Mouse (Mus musculus): ENCODE results near the gene Anks1b. TPM values are rescaled to one million over a fixed set of nuclear protein-coding genes. Genes with fewer than 3 reads are reported as not detected.

Anks1b gene
- polyA plus RNA-seq, 1 experiment from 2014 or later, result 1.5 TPM

- Histone ChIP-seq H3K9ac (replicated peaks; ENCODE audit: low read depth, low read length) (no peak overlapping the region), H3K4me2 (replicated peaks; ENCODE audit: low read depth, low read length) (no peak overlapping the region), H3K36me3 (ENCODE audit: control insufficient read depth, insufficient read depth, low read length) (no peaks in the 10 kb centered on the region), H3K4me1 (ENCODE audit: control insufficient read depth, insufficient read depth, low read length) (no peaks in the 10 kb centered on the region), H3K4me3 (ENCODE audit: low read depth, low read length) (no peak overlapping the region), H3K9me3 (ENCODE audit: control insufficient read depth, low read depth, low read length) (no peaks in the 10 kb centered on the region), H3K27me3 (ENCODE audit: control insufficient read depth, insufficient read depth, low read length) (no peaks in the 10 kb centered on the region), H3K27ac (ENCODE audit: low read length) (no peak overlapping the region)
- WGBS, result 82% methylated on average over 5 of the region's 5 CpGs
- no peak for ATAC-seq (ENCODE audit: insufficient number of reproducible peaks, insufficient read depth, low FRiP score, low read depth)
These were observed 120.9 kb downstream of the Anks1b start for GRCm38 (mm10) chr10:89994171-89994570.

- Histone ChIP-seq H3K9me3 (ENCODE audit: control insufficient read depth, low read depth, low read length) (no peaks in the 10 kb centered on the region), H3K27me3 (ENCODE audit: control insufficient read depth, insufficient read depth, low read length) (no peaks in the 10 kb centered on the region), H3K4me1 (ENCODE audit: control insufficient read depth, insufficient read depth, low read length) (no peaks in the 10 kb centered on the region), H3K4me3 (ENCODE audit: low read depth, low read length) (no peak overlapping the region), H3K4me2 (replicated peaks; ENCODE audit: low read depth, low read length) (no peak overlapping the region), H3K9ac (replicated peaks; ENCODE audit: low read depth, low read length) (no peak overlapping the region), H3K36me3 (ENCODE audit: control insufficient read depth, insufficient read depth, low read length) (no peaks in the 10 kb centered on the region), H3K27ac (ENCODE audit: low read length) (no peak overlapping the region)
- WGBS, result 58% methylated on average over 6 of the region's 6 CpGs
- ATAC-seq (ENCODE audit: insufficient number of reproducible peaks, insufficient read depth, low FRiP score, low read depth), result no peak
These were observed 122.5 kb downstream of the Anks1b start for GRCm38 (mm10) chr10:89995621-89996428.

GRCm38 (mm10) chr10:90003980-90004729 is 130.8 kb downstream of the Anks1b start:
- no peak overlapping the region for H3K27ac ChIP-seq (ENCODE audit: low read length)
- no peaks in the 10 kb centered on the region for H3K27me3 ChIP-seq (ENCODE audit: control insufficient read depth, insufficient read depth, low read length)
- H3K4me2 ChIP-seq (replicated peaks; ENCODE audit: low read depth, low read length), result no peak overlapping the region
- no peak overlapping the region for H3K9ac ChIP-seq (replicated peaks; ENCODE audit: low read depth, low read length)
- 84% methylated on average over 3 of the region's 3 CpGs for WGBS
- H3K4me3 ChIP-seq (ENCODE audit: low read depth, low read length), result no peak overlapping the region
- H3K36me3 ChIP-seq (ENCODE audit: control insufficient read depth, insufficient read depth, low read length), result no peaks in the 10 kb centered on the region
- H3K9me3 ChIP-seq (ENCODE audit: control insufficient read depth, low read depth, low read length), result no peaks in the 10 kb centered on the region
- H3K4me1 ChIP-seq (ENCODE audit: control insufficient read depth, insufficient read depth, low read length), result no peaks in the 10 kb centered on the region
- ATAC-seq (ENCODE audit: insufficient number of reproducible peaks, insufficient read depth, low FRiP score, low read depth), result no peak

- no peak overlapping the region for H3K27ac ChIP-seq (ENCODE audit: low read length)
- H3K27me3 ChIP-seq (ENCODE audit: control insufficient read depth, insufficient read depth, low read length), result no peaks in the 10 kb centered on the region
- H3K4me1 ChIP-seq (ENCODE audit: control insufficient read depth, insufficient read depth, low read length), result no peaks in the 10 kb centered on the region
- no peak overlapping the region for H3K4me2 ChIP-seq (replicated peaks; ENCODE audit: low read depth, low read length)
- H3K36me3 ChIP-seq (ENCODE audit: control insufficient read depth, insufficient read depth, low read length), result no peaks in the 10 kb centered on the region
- H3K9me3 ChIP-seq (ENCODE audit: control insufficient read depth, low read depth, low read length), result no peaks in the 10 kb centered on the region
- no peak overlapping the region for H3K9ac ChIP-seq (replicated peaks; ENCODE audit: low read depth, low read length)
- no peak for ATAC-seq (ENCODE audit: insufficient number of reproducible peaks, insufficient read depth, low FRiP score, low read depth)
- no peak overlapping the region for H3K4me3 ChIP-seq (ENCODE audit: low read depth, low read length)
- 93% methylated on average over 9 of the region's 9 CpGs for WGBS
These were observed 131.6 kb downstream of the Anks1b start for GRCm38 (mm10) chr10:90004882-90005281.

- Histone ChIP-seq H3K4me3 (ENCODE audit: low read depth, low read length) (no peak overlapping the region), H3K36me3 (ENCODE audit: control insufficient read depth, insufficient read depth, low read length) (no peaks in the 10 kb centered on the region), H3K27ac (ENCODE audit: low read length) (no peak overlapping the region), H3K27me3 (ENCODE audit: control insufficient read depth, insufficient read depth, low read length) (no peaks in the 10 kb centered on the region), H3K9ac (replicated peaks; ENCODE audit: low read depth, low read length) (no peak overlapping the region), H3K9me3 (ENCODE audit: control insufficient read depth, low read depth, low read length) (no peaks in the 10 kb centered on the region), H3K4me2 (replicated peaks; ENCODE audit: low read depth, low read length) (no peak overlapping the region), H3K4me1 (ENCODE audit: control insufficient read depth, insufficient read depth, low read length) (no peaks in the 10 kb centered on the region)
- no peak for ATAC-seq (ENCODE audit: insufficient number of reproducible peaks, insufficient read depth, low FRiP score, low read depth)
- 71% methylated on average over 14 of the region's 14 CpGs for whole genome bisulfite sequencing
These were observed 159.7 kb downstream of the Anks1b start for GRCm38 (mm10) chr10:90033037-90033436.

- H3K27me3 ChIP-seq (ENCODE audit: control insufficient read depth, insufficient read depth, low read length), result no peaks in the 10 kb centered on the region
- H3K27ac ChIP-seq (ENCODE audit: low read length), result no peak overlapping the region
- 23% methylated on average over 5 of the region's 5 CpGs for WGBS
- no peak overlapping the region for H3K4me2 ChIP-seq (replicated peaks; ENCODE audit: low read depth, low read length)
- H3K4me1 ChIP-seq (ENCODE audit: control insufficient read depth, insufficient read depth, low read length), result no peaks in the 10 kb centered on the region
- no peak overlapping the region for H3K9ac ChIP-seq (replicated peaks; ENCODE audit: low read depth, low read length)
- no peak overlapping the region for H3K4me3 ChIP-seq (ENCODE audit: low read depth, low read length)
- no peaks in the 10 kb centered on the region for H3K9me3 ChIP-seq (ENCODE audit: control insufficient read depth, low read depth, low read length)
- ATAC-seq (ENCODE audit: insufficient number of reproducible peaks, insufficient read depth, low FRiP score, low read depth), result no peak; the same call in 1 of the 2 replicates
- no peaks in the 10 kb centered on the region for H3K36me3 ChIP-seq (ENCODE audit: control insufficient read depth, insufficient read depth, low read length)
These were observed 170.0 kb downstream of the Anks1b start for GRCm38 (mm10) chr10:90043287-90043686.

GRCm38 (mm10) chr10:90043773-90044172 is 170.5 kb downstream of the Anks1b start:
- no peak overlapping the region for H3K4me3 ChIP-seq (ENCODE audit: low read depth, low read length)
- no peaks in the 10 kb centered on the region for H3K36me3 ChIP-seq (ENCODE audit: control insufficient read depth, insufficient read depth, low read length)
- H3K9ac ChIP-seq (replicated peaks; ENCODE audit: low read depth, low read length), result no peak overlapping the region
- no peaks in the 10 kb centered on the region for H3K4me1 ChIP-seq (ENCODE audit: control insufficient read depth, insufficient read depth, low read length)
- no peak overlapping the region for H3K27ac ChIP-seq (ENCODE audit: low read length)
- no peaks in the 10 kb centered on the region for H3K9me3 ChIP-seq (ENCODE audit: control insufficient read depth, low read depth, low read length)
- no peaks in the 10 kb centered on the region for H3K27me3 ChIP-seq (ENCODE audit: control insufficient read depth, insufficient read depth, low read length)
- 48% methylated on average over 2 of the region's 2 CpGs for WGBS
- ATAC-seq (ENCODE audit: insufficient number of reproducible peaks, insufficient read depth, low FRiP score, low read depth), result no peak
- H3K4me2 ChIP-seq (replicated peaks; ENCODE audit: low read depth, low read length), result no peak overlapping the region

- H3K4me2 ChIP-seq (replicated peaks; ENCODE audit: low read depth, low read length), result no peak overlapping the region
- no peaks in the 10 kb centered on the region for H3K4me1 ChIP-seq (ENCODE audit: control insufficient read depth, insufficient read depth, low read length)
- no peak overlapping the region for H3K9ac ChIP-seq (replicated peaks; ENCODE audit: low read depth, low read length)
- WGBS, result 88% methylated on average over 8 of the region's 8 CpGs
- no peak for ATAC-seq (ENCODE audit: insufficient number of reproducible peaks, insufficient read depth, low FRiP score, low read depth)
- H3K27ac ChIP-seq (ENCODE audit: low read length), result no peak overlapping the region
- H3K27me3 ChIP-seq (ENCODE audit: control insufficient read depth, insufficient read depth, low read length), result no peaks in the 10 kb centered on the region
- H3K9me3 ChIP-seq (ENCODE audit: control insufficient read depth, low read depth, low read length), result no peaks in the 10 kb centered on the region
- no peaks in the 10 kb centered on the region for H3K36me3 ChIP-seq (ENCODE audit: control insufficient read depth, insufficient read depth, low read length)
- no peak overlapping the region for H3K4me3 ChIP-seq (ENCODE audit: low read depth, low read length)
These were observed 170.9 kb downstream of the Anks1b start for GRCm38 (mm10) chr10:90044229-90044628.

Measured in stomach, embryonic 14.5 days (tissue).